Mouse (Mus musculus): ENCODE data around the gene Ranbp10.

The Ranbp10 gene

GRCm38 (mm10) chr8:105788927-105789326 is 38.2 kb downstream of the Ranbp10 start:
- no peak for DNase-seq (ENCODE audit: low spot score in 2 of 2)

- DNase-seq (ENCODE audit: low spot score in 2 of 2): peak; percentile 52 to 60
These were observed 38.9 kb downstream of the Ranbp10 start for GRCm38 (mm10) chr8:105788241-105788640.

GRCm38 (mm10) chr8:105780298-105780697 is 46.9 kb downstream of the Ranbp10 start:
- no peak for DNase-seq (ENCODE audit: low spot score in 2 of 2)

GRCm38 (mm10) chr8:105777833-105778232 is 49.3 kb downstream of the Ranbp10 start:
- no peak for DNase-seq (ENCODE audit: low spot score in 2 of 2)

GRCm38 (mm10) chr8:105774498-105774897 is 52.7 kb downstream of the Ranbp10 start:
- DNase-seq (ENCODE audit: low spot score in 2 of 2): no peak

DNA sequence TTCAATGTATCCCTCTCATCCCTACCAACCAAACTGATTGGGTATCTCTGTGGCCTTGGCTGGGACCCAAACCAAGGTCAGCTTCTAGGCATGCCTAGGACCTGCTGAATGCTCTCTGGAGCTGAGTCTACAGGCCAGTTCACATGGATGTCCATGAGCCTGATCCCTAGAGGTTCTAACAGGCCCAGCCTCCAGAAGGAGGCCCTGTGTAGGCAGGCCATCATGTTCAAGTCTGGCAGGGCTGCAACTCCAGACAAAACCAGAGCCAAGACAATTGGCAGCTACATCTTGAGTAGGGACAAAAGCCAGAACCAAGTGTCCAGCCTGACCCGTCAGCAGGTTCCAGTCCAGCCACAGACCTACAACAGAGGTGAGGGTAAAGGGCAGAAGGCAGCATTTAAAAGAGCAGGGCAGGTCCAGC is 53.7 kb downstream of the Ranbp10 start:
- no peak for DNase-seq (ENCODE audit: low spot score in 2 of 2)

- DNase-seq (ENCODE audit: low spot score in 2 of 2): no peak
These were observed 55.6 kb downstream of the Ranbp10 start for GRCm38 (mm10) chr8:105771398-105772175.

DNA sequence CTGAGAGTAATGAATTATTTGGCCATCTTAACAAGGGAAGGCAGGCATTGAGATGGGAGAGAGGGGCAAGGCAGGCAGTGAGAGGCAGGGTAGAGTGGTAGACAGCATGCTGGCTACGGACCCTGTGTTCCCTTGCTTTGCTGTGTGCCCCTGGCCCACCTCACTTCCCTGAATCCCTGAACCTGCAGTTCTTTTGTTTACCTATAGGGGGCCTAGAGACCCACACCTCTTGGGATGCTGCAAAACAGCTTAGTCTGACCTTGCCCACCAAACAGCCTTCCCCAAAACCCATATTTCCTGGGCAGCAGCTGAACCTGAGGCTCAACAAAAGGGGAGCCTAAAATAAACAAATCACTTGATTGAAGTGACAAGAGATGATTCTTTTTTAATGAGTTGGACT is 56.5 kb downstream of the Ranbp10 start:
- peak in 1 of 2 experiments; percentile 16 for DNase-seq (ENCODE audit: low spot score in 2 of 2)

DNA sequence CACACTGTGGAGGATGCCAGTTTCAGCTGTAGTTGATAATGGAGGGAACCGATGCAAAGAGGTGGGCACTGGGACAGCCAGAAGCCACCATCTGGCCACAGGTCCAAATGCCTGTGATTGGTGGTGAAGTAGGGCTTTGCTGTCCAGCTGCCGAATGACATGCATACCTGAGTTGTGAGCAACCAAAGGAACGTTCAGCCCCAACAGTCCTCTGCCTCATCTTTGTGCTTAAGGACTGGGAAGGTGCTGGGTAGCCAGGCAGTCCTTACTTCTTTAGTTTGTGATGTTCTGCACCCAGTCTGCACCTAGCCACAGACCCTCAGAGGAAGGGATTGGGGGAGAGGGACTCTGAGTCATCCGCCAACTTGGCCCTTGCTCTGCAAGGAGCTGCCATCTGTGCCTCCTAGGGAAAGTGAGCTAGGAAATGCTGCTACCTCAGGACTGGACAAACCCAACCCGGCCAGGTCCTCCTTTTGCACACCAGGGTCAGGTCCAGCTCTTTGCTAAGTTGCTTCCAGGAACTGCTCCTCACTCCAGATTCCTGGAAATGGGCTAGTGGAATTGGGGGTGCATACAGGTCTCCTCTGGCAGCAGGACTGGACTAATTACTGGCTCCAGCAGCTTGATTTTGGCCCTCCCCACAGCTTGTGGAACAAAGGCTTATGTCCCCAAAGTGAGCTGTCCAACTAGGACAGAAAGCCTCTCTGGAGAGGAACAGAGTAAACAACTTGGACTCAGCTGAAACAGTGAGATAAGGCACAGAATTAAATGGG is 58.5 kb downstream of the Ranbp10 start:
- no peak for DNase-seq (ENCODE audit: low spot score in 2 of 2)

DNA sequence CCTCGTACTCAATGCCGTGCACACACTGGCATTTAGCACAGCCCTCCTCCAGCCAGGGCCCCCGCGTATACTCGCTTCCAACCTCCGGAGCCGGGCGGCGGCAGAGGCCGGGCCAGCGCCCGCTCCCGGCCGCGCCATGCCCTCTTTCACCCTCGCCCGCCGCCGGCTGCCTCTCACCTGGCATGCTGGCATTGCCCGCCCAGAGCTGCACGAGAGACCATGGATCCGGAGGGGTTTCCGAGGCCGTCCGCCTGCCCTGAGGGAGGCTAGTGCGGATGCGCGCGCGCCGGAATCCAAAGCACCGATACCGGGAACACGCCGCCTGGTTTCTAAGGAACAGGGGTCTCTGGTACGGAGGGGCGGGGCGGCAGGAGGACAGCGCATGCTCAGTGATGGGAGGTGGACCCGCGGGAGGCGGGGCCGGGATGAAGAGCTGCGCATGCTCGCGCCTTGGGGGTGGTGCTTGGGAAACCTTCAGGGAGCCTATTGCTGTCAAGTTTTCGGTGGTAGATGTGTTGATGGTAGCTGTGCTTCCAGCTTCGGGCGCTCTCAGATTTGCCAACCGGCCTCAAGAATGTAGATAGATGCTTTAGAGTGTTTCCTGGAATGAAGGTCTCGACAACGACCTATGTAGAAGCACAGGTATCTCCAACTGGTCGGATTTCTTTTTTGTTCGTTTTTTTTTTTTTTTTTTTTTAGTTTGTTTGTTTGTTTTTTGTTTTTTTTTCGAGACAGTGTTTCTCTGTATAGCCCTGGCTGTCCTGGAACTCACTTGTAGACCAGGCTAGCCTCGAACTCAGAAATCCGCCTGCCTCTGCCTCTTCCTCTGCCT is 68.7 kb downstream of the Ranbp10 start, which contains the start of gene Gfod2:
TSS of gene Gfod2 (minus strand) at position 388 of the 832 bp plus-strand sequence.
- peak; percentile 95 to 96 for DNase-seq (ENCODE audit: low spot score in 2 of 2)

DNA sequence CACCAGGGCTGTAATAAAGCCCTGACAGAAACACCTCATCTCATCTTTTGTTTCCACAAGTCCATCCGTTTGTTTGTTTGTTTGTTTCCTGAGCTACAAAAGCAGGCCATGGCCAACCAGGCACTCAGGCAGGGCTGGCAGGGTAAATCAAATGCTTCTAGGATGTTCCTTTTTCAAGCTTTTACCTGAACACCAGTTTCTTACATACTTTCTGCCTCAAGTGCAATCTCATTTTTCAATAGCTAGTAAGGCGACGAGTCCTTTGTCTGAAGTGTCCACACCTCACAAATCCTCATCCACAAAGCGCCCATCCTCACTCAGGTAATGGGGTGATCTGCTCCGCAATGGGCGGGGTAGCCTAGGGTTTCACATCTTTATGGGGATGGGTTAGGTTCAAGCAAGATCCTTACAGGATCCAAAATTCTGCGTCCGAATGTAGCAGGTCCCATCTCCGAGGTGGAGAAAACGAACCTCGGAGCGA is 69.3 kb downstream of the Ranbp10 start:
- no peak for DNase-seq (ENCODE audit: low spot score in 2 of 2)

- DNase-seq (ENCODE audit: low spot score in 2 of 2): no peak
These were observed 72.5 kb downstream of the Ranbp10 start for GRCm38 (mm10) chr8:105754688-105755087.

DNA sequence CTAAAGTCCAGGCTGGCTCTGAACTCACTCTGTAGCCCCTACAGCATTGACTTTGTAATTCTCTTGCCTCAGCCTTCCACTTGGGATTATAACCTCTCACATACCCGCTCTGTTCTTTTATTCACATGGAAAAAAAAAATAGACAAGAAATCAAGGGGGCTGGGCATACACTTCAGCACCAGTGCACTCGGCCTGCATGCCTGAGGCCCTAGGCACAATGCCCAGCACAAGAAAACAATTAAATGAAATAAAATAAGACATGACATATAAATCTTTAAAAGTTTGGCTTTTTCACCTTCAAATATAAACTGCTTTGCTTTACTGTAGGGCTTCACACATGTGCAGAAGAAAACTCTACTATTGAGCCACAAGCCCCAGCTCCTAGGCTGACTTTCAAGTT is 73.2 kb downstream of the Ranbp10 start:
- DNase-seq (ENCODE audit: low spot score in 2 of 2): no peak

DNA sequence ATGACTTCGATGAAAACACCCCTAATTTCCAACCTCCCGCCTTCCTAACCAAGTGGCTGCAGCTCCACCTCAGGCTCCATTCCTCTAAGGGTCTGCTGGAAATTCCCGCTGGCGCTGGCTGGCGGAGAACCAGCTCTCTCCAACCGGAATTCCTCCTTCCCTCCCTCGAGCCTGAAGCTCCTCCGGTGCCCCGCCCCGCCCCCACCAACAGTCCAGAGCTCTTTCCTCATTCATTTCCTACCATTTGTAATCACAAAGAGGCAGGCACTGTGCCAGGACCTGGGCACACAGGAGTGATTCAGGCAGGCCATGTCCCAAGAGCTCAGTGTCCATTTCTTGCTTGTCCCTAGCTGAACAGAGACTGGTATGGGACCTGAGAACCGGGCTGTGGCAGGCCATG is 76.5 kb downstream of the Ranbp10 start:
- DNase-seq (ENCODE audit: low spot score in 2 of 2): peak in 1 of 2 experiments; percentile 23

GRCm38 (mm10) chr8:105743301-105743700 is 83.8 kb downstream of the Ranbp10 start:
- no peak for DNase-seq (ENCODE audit: low spot score in 2 of 2)

- no peak for DNase-seq (ENCODE audit: low spot score in 2 of 2)
These were observed 87.9 kb downstream of the Ranbp10 start for GRCm38 (mm10) chr8:105739216-105739615.

- no peak for DNase-seq (ENCODE audit: low spot score in 2 of 2)
These were observed 95.0 kb downstream of the Ranbp10 start for GRCm38 (mm10) chr8:105732186-105732585.

GRCm38 (mm10) chr8:105727397-105728124 is 99.6 kb downstream of the Ranbp10 start:
- DNase-seq (ENCODE audit: low spot score in 2 of 2): peak; percentile 30 to 33

DNA sequence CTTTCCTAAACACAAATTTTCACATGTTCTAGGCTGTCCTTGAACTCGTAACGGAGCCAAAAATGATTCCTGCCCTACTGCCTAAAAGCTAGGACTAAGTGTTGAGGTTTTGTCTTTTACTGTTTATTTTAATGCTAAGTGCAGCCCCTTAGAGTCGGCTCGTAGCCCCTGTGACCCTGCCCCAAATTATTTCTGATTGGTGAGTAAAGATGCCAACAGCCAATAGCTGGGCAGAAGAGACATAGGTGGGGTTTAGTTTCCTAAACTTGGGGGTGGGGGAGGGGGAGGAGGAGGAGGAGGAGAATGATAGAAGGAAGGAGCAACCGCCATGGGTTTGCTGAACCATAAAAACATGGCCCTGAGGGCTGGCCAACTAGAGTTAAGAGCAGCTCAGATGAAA is 101.4 kb downstream of the Ranbp10 start:
- no peak for DNase-seq (ENCODE audit: low spot score in 2 of 2)

DNA sequence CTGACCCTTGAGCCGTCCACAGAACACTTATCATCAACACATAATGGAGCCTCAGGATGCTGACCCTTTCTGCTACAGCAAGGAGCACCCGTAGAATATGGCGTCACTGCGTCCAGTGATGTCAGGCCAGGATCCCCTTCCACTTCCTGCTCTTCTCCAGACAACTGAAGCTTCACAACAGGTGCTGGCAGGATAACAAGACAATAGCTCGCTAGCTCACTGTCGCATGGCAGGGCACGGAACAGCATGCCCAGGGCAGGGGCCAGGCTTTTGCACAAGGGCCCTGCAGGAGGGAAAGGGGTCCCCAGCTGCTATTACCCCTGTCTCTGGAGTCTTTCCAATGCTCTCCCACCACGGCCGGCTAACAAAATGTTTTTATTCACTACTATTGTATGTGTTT is 104.3 kb downstream of the Ranbp10 start:
- no peak for DNase-seq (ENCODE audit: low spot score in 2 of 2)

DNA sequence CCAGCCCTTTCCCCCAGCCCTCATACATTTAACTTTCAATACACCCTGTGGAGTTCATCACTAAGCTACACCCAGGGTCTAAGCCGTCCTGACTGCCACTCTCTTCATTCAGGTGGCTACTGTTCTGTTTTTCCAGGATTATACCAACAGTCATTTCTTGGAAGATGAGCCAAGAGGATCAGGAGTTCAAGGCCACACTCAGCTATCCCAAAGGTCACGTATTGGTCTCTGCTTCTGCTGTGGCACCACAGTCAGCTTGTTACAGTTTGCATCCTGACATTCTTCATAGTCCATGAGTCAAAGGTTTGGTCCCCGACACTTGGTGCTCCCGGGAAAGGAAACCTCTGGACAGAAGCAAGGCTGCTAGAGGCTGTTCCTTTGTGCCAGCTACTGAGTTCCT is 107.5 kb downstream of the Ranbp10 start:
- no peak for DNase-seq (ENCODE audit: low spot score in 2 of 2)

Data from spleen, postnatal 36 days (tissue).